Mouse (Mus musculus) cortical plate, adult 2 months (tissue): ENCODE measurements around the gene Wwp2.

Experiments
- CTCF ChIP-seq: fragments of 200-500 bp; IDR thresholded peaks from 2 replicates; pipeline ENCODE4 v1.5.1; 2011; ENCODE audit warnings: mild to moderate bottlenecking, control low read depth, low read length; ENCODE audit not compliant: insufficient read depth; ENCODE audit errors: extremely low read depth
- POLR2A ChIP-seq: fragments of 200-500 bp; IDR thresholded peaks from 2 replicates; pipeline ENCODE4 v1.6.1; 2011; ENCODE audit warnings: mild to moderate bottlenecking, low read length, control low read depth; ENCODE audit not compliant: insufficient read depth; ENCODE audit errors: extremely low read depth

DNA sequence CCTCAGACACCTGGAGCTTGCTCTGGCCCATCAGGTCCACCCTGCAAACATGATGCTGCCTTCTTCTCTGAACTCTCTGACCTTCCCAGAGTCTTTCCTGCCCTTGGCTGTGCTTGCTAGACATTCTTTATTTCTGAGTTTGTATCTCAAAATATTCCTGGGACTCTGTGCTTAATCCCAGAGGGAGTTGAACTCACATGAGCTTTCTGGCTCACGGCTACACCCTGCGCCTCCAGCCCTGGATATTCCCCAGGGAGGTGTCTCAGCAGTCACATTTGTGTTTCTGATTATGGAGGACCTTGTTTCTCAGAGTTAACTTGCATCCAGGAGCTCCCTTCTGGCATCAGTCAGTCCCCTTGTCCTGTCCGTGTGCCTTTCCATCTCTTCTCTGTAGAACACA, 106.0 kb downstream of the Wwp2 start:
- TF ChIP-seq CTCF (no peak), POLR2A (no peak)
